Mouse (Mus musculus) hindbrain, embryonic 16.5 days (tissue): ENCODE measurements around the gene Kmt5c. TPM values are rescaled to one million over a fixed set of nuclear protein-coding genes. Genes with fewer than 3 reads are reported as not detected.

ENCODE experiments used
- ATAC-seq: fragments of 200-750 bp; cut with Nextera tagmentation; 2 replicates; pipeline ENCODE4 v1.8.0; 2017; ENCODE audit warnings: moderate TSS enrichment, moderate library complexity
- H3K27ac ChIP-seq: fragments of 300-500 bp; sonication (generic); 2 replicates; pipeline ENCODE4 v1.5.1; 2014; ENCODE audit warnings: low read depth, mild to moderate bottlenecking, control low read depth, low read length, moderate library complexity
- H3K27me3 ChIP-seq: fragments of 300-500 bp; sonication (generic); replicated peaks from 2 replicates; pipeline ENCODE4 v1.6.1; 2014; ENCODE audit warnings: low read length; ENCODE audit not compliant: control insufficient read depth, insufficient read depth
- H3K36me3 ChIP-seq: fragments of 300-500 bp; sonication (generic); 2 replicates; pipeline ENCODE4 v1.6.1; 2014; ENCODE audit warnings: mild to moderate bottlenecking, low read length, moderate library complexity, mixed read lengths; ENCODE audit not compliant: control insufficient read depth, insufficient read depth
- H3K4me1 ChIP-seq: fragments of 300-500 bp; sonication (generic); 2 replicates; pipeline ENCODE4 v1.6.1; 2014; ENCODE audit warnings: low read depth, low read length; ENCODE audit not compliant: control insufficient read depth, insufficient read depth
- H3K4me2 ChIP-seq: fragments of 300-500 bp; sonication (generic); 2 replicates; pipeline ENCODE4 v1.6.1; 2014; ENCODE audit warnings: mild to moderate bottlenecking, low read length, control low read depth, moderate library complexity
- H3K4me3 ChIP-seq: fragments of 300-500 bp; sonication (generic); 2 replicates; pipeline ENCODE4 v1.5.1; 2014; ENCODE audit warnings: mild to moderate bottlenecking, low read length, control low read depth, moderate library complexity
- H3K9ac ChIP-seq: fragments of 300-500 bp; sonication (generic); 2 replicates; pipeline ENCODE4 v1.6.1; 2014; ENCODE audit warnings: low read depth, mild to moderate bottlenecking, control low read depth, low read length, moderate library complexity
- H3K9me3 ChIP-seq: fragments of 300-500 bp; sonication (generic); 2 replicates; pipeline ENCODE4 v1.6.1; 2014; ENCODE audit warnings: mild to moderate bottlenecking, low read length, moderate library complexity; ENCODE audit not compliant: control insufficient read depth
- WGBS: fragments of 180-500 bp; shearing (Covaris S2); extraction: QIAGEN DNeasy Blood & Tissue Kit; methylation state at CpG from one replicate; pipeline ENCODE4 v1.1.7; 2014; 5-methylcytosine and 5-hydroxymethylcytosine counted together
- polyA plus RNA-seq: library from polyadenylated mRNA; unstranded; fragments of >200 nt; fragmentation: Nextera tagmentation; extraction: Ambion mirVana; gene quantifications from 2 replicates; pipeline ENCODE4 v1.2.1, GENCODE M21; 2015

Kmt5c gene
- polyA plus RNA-seq, 1 experiment from 2014 or later, result 47.4 TPM

DNA sequence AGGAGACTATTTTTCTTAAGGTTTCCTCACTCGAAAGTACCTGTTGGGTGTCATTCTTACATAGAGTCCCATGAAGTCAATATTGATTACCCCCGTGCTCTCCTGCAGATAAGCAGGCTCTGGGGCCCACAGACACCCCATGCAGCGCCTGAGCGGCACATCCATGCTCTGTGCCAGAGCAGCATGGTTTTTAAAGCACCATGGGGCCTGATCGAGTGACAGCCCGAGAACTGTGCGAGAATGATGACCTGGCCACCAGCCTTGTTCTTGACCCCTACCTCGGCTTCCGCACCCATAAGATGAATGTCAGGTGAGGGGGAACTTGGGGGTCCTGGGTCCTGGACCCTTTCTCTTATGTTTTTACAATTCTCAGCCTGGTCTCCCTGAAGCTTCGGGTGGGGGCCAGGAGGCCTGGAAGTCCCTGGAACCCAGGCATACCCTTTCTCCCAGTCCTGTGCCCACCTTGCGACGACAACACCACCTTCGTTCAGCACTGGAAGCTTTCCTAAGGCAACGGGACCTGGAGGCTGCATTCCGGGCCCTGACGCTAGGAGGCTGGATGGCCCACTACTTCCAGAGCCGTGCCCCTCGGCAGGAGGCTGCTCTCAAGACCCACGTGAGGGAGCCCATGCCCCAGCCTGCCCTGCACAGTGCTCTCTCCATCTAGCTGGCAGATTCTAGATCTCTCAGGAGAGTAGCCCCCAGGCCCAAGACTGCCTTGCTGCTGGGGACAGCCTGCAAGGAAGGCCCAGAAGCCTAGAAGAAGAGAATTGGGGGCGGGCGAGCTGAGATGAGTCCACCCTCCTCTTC, 2.0 kb downstream of the Kmt5c start:
- peak overlapping the region; percentile 85 for H3K4me2 ChIP-seq
- H3K4me1 ChIP-seq, result peaks cover 25% of the 10 kb centered on the region
- no peaks in the 10 kb centered on the region for H3K9me3 ChIP-seq
- H3K27me3 ChIP-seq, result no peaks in the 10 kb centered on the region
- peaks cover 5% of the 10 kb centered on the region; the same call in 1 of the 2 replicates for H3K36me3 ChIP-seq
- no peak for ATAC-seq
- WGBS, result 81% methylated on average over 21 of the region's 21 CpGs
- peak overlapping the region; percentile 95 for H3K27ac ChIP-seq
- H3K9ac ChIP-seq, result peak overlapping the region; percentile 91; the same call in 1 of the 2 replicates
- H3K4me3 ChIP-seq, result peak overlapping the region; percentile 75

DNA sequence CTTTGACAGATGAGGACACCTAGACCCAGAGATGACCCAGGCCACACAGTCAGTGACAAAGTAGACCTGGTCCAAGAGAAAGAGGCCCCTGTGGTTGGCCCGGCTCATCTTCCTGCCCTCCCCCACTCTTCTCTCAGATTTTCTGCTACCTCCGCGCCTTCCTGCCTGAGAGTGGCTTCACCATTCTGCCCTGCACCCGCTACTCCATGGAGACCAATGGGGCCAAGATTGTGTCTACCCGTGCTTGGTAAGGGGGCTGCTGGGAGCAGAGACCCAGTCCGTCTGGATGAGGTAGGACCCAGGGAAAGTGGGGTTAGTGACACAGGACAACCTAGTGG, 2.5 kb downstream of the Kmt5c start:
- Histone ChIP-seq H3K9me3 (no peaks in the 10 kb centered on the region), H3K4me1 (peaks cover 25% of the 10 kb centered on the region), H3K4me2 (no peak overlapping the region), H3K9ac (no peak overlapping the region; the same call in 1 of the 2 replicates), H3K27me3 (no peaks in the 10 kb centered on the region), H3K27ac (no peak overlapping the region), H3K4me3 (no peak overlapping the region), H3K36me3 (peaks cover 5% of the 10 kb centered on the region; the same call in 1 of the 2 replicates)
- no peak for ATAC-seq
- 80% methylated on average over 6 of the region's 6 CpGs for WGBS

DNA sequence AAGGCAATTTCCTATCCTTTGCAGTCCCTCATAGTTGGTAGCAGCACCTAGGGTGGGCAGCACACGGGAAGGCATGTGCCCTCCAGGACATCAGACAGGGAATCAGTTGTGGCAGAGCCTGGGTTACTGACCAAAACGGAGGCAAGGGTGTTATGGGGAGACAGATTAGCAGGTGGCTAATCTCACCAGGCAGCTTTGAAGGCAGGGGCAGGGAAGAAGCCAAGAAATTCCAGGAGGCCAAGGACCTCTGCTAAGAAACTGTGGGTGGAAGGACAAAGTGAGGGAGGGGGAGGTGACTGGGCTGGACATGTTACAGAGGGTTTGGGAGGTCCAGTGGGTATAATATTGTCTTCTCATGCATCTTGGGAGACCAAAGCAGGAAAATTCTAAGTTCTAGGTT, 3.4 kb downstream of the Kmt5c start:
- Histone ChIP-seq H3K4me2 (no peak overlapping the region), H3K27me3 (no peaks in the 10 kb centered on the region), H3K36me3 (peaks cover 5% of the 10 kb centered on the region; the same call in 1 of the 2 replicates), H3K9me3 (no peaks in the 10 kb centered on the region), H3K9ac (no peak overlapping the region), H3K4me3 (no peak overlapping the region), H3K27ac (no peak overlapping the region), H3K4me1 (peaks cover 25% of the 10 kb centered on the region)
- 75% methylated on average over 2 of the region's 2 CpGs for WGBS
- ATAC-seq, result no peak

DNA sequence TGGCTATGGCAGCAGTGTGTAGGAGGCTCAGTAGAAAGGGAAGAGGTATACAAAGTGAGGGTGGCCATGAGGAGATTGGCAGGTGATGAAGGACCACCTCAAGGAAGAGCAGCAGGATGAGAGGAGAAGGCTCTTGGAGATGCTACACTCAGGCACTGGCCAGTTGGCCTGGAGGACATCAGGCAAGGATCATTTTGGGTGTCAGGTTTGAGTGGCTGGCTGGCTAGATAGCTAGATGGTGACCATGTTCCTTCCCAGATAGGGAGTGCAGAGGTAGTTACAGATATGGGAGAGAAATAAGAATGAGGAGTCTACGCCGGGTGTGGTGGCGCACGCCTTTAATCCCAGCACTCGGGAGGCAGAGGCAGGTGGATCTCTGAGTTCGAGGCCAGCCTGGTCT, 5.0 kb downstream of the Kmt5c start:
- H3K27ac ChIP-seq, result no peak overlapping the region
- peaks cover 21% of the 10 kb centered on the region for H3K4me1 ChIP-seq
- no peak overlapping the region for H3K9ac ChIP-seq
- H3K4me3 ChIP-seq, result no peak overlapping the region
- H3K4me2 ChIP-seq, result no peak overlapping the region
- WGBS, result 96% methylated on average over 4 of the region's 6 CpGs
- no peaks in the 10 kb centered on the region for H3K27me3 ChIP-seq
- no peak for ATAC-seq
- no peaks in the 10 kb centered on the region for H3K9me3 ChIP-seq
- peaks cover 5% of the 10 kb centered on the region; the same call in 1 of the 2 replicates for H3K36me3 ChIP-seq

DNA sequence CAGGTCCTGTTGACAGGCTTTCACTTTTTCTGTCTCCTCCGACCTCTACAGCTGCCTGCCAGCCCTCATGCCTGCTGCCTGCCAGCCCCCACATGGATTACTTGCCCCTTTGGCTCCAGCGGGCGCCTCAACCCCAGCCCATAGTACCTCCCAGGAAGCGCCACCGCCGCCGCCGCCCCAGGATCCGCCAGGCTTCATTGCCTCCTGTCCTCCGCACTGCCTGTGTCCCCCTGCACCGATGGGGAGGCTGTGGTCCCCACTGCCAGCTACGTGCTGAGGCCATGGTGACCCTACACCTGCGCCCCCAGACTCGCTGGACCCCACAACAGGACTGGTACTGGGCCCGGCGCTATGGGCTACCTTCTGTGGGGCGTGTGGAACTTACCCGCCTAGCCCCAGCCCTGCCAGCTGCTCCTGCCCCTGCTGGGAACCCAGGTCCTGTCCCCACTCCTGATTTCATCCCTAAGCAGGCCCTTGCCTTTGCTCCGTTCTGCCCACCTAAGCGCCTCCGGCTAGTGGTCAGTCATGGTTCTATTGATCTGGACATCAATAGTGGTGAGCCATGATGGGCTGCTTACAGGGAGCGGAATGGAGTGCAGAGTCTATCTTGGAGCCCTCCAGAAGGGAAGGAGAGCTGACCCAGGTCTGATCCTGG, 6.5 kb downstream of the Kmt5c start:
- Histone ChIP-seq H3K27ac (no peak overlapping the region), H3K27me3 (no peaks in the 10 kb centered on the region), H3K36me3 (peaks cover 5% of the 10 kb centered on the region; the same call in 1 of the 2 replicates), H3K4me1 (peaks cover 14% of the 10 kb centered on the region), H3K4me3 (no peak overlapping the region), H3K9me3 (no peaks in the 10 kb centered on the region), H3K9ac (no peak overlapping the region), H3K4me2 (no peak overlapping the region)
- ATAC-seq, result no peak
- WGBS, result 85% methylated on average over 22 of the region's 22 CpGs

DNA sequence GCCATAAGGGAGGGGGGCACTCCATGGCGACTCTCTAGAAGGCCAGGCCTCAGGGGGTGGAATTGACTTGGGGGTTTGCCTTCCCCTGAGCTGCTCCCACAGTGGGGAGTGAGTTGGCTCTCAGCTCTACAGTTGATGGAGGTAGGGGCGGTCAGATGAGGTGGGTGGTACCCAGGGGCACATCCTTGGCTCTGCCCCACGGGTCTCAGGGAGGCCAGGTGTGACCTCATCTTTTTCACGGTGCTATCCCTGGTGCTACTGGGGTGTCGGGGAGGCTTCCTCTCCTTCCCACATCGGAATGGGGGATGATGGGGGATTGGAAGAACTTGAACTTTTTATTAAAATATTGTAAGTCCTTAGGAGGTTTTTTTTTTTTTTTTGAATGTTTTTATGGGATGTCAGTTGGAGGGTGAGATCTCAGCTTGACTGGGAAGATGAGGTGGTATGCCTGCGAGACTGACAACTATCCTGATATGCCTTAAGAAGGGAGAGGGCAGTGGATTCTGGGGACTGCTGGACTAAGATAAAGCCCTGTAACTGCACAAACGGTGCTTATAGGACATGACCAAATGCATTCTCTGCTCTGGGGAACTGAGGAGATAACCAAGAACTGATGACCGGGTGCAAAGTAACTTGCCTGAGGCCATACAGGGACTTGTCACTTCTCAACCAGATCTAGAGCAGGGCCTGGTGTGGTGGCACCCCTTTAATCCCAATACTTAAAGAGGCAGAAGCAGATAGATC, 7.4 kb downstream of the Kmt5c start:
- Histone ChIP-seq H3K9ac (no peak overlapping the region), H3K4me1 (peaks cover 12% of the 10 kb centered on the region), H3K9me3 (no peaks in the 10 kb centered on the region), H3K4me3 (no peak overlapping the region), H3K4me2 (no peak overlapping the region), H3K27ac (no peak overlapping the region), H3K36me3 (peaks cover 5% of the 10 kb centered on the region; the same call in 1 of the 2 replicates), H3K27me3 (no peaks in the 10 kb centered on the region)
- no peak for ATAC-seq
- WGBS, result 78% methylated on average over 9 of the region's 9 CpGs

DNA sequence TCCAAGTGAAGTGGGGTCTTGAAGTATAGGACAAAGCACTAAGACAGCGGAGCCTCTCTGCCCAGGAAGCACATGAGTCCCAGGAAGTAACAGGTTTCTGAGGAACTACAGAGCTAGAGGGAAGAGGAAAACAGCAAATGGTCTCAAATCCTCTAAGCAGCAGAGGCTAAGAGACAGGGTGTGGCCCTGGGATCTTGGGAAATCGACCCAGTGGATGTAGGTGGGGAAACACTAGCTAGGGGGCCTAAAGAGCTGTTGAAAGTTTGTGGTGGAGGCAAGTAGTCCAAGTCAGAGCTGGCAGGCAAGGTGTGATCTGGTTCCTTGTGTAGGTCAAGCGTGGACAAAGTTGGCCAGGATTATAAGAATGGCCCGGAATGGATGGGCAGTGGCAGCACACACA, 8.4 kb downstream of the Kmt5c start:
- 78% methylated on average over 4 of the region's 4 CpGs for WGBS
- no peak for ATAC-seq
- Histone ChIP-seq H3K4me1 (peaks cover 12% of the 10 kb centered on the region), H3K27me3 (no peaks in the 10 kb centered on the region), H3K9me3 (no peaks in the 10 kb centered on the region), H3K4me2 (no peak overlapping the region), H3K36me3 (peaks cover 5% of the 10 kb centered on the region; the same call in 1 of the 2 replicates), H3K9ac (no peak overlapping the region), H3K27ac (no peak overlapping the region), H3K4me3 (no peak overlapping the region)

DNA sequence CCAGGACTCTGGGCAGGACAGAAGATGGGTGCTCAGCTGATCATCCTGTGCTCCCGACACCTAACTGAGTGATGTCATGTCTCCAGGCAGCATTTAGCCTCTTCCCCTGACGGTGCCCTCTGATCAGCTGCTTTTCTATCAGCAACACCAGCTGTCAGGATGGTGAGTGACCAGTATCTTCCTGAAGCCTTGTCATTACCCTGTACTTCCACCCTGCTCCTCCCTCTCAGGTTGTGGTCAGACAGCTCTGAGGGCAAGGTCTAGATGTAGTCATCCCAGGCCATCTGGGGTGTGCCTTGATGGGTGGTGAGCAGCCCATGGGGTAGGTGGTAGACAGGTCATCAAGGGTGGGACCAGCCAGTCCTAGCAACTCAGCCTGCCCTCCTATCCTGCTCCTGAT, 9.3 kb downstream of the Kmt5c start:
- H3K27ac ChIP-seq, result no peak overlapping the region
- H3K27me3 ChIP-seq, result no peaks in the 10 kb centered on the region
- H3K4me2 ChIP-seq, result no peak overlapping the region
- H3K4me1 ChIP-seq, result peaks cover 12% of the 10 kb centered on the region
- ATAC-seq, result no peak
- no peak overlapping the region for H3K9ac ChIP-seq
- H3K9me3 ChIP-seq, result no peaks in the 10 kb centered on the region
- H3K36me3 ChIP-seq, result peaks cover 5% of the 10 kb centered on the region; the same call in 1 of the 2 replicates
- H3K4me3 ChIP-seq, result no peak overlapping the region
- WGBS, result 78% methylated on average over 2 of the region's 2 CpGs
